Mouse (Mus musculus) embryo, embryonic 10.5 days (tissue): ENCODE measurements around the gene Rnf31.

ENCODE experiments used
- DNase-seq: peaks from one replicate; pipeline ENCODE4 v3.0.0-alpha.2; 2015; ENCODE audit warnings: low spot score

The Rnf31 gene

GRCm38 (mm10) chr14:55591331-55591891, at the start of gene Rnf31:
Gene Rnf31, plus strand, starts transcription at chr14:55591708.
- DNase-seq: peak; percentile 97

DNA sequence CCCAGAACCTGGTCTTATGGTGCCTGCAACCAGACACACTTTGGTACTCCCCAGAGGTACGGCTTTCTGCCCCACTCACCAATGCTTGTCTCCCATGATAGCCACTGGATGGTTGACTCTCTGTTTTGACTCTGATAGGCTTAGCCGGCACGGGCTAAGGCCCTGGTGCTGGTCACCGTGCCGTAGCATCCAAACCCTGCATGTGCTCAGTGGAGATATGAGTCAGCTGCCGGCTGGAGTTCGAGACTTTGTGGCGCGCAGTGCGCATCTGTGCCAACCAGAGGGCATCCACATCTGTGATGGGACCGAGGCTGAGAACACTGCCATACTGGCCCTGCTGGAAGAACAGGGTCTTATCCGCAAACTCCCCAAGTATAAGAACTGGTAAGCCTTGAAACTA, 49.2 kb upstream of the Rnf31 start:
- DNase-seq: no peak

- DNase-seq: no peak
Observed at GRCm38 (mm10) chr14:55544334-55544733, 47.2 kb upstream of the Rnf31 start.

DNA sequence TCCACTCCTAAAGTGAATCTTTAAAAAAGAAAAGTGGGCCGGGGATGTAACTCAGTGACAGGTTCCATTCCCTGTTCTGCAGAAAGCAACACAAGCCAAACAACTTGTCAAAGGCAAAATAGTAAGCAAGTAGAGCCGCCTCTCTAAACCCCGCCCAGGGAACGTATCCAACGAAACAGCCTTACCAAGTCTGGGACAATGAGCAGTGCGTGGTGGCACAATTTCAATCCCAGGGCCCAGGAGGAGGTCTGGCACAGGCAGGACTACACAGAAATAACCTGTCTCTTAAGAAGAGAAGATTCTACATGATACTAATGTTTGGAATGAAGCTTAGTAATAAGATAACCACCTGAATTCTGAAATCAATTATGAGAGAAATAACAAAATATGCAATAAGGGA, 41.3 kb upstream of the Rnf31 start:
- no peak for DNase-seq

DNA sequence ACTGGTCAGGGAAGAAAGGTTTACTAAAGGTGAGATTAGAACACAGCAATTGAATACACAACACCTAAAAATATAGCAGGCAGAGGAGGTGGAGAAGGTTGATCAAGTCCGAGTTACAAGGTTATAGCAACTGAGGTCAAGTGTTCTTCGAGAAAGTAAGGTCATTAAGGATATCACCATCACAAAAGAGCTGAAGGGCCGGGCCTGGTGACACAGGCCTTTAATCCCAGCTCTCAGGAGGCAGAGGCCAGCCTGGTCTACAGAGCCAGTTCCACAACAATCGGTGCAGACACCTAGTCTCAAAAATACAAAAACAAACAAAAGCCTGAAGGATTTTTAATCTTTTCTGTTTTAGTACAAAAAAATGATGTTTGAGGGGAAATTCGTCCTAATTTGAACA, 40.2 kb upstream of the Rnf31 start:
- DNase-seq: no peak

- DNase-seq: no peak
Observed at GRCm38 (mm10) chr14:55551794-55552193, 39.7 kb upstream of the Rnf31 start.

DNA sequence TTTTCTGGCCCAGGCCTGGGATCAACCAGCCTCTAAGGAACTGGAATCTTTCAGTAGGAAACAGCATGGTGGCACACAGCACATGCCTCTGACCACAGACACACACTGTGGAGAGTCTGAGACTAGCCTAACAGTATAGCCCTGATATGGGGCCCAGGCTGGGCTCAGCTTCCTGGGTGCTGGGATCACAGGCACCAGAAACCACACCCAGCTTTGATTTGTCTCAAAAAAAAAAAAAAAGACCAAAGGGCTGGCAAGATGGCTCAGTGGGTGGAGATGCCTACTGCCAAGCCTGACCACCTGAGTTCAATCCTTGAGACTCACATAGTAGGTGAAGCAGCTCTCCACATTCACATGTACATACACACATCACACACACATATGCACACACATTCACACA, 36.9 kb upstream of the Rnf31 start:
- no peak for DNase-seq

GRCm38 (mm10) chr14:55555788-55556187, 35.7 kb upstream of the Rnf31 start:
- no peak for DNase-seq

DNA sequence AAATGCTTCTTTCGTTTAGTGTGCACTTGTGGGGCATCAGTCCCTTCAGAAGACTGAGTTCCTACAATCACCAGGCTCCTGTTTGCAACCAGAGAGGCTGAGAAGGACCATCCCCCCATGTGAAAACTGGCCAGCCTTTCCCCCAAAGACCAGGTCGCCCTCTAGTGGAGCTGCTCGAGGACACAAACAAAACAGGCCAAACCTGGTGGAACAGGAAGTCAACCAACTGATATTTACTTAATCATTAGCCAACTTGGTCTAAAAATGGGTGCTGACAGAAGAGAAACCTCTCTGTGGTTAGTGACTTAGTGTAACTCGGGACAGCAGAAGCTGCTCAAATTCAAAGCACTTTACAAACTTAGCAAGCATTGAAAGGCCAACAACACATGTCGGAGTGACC, 34.5 kb upstream of the Rnf31 start:
- peak; percentile 83 for DNase-seq

GRCm38 (mm10) chr14:55557587-55557986, 33.9 kb upstream of the Rnf31 start:
- no peak for DNase-seq

GRCm38 (mm10) chr14:55558740-55559448, 32.6 kb upstream of the Rnf31 start:
- DNase-seq: no peak

DNA sequence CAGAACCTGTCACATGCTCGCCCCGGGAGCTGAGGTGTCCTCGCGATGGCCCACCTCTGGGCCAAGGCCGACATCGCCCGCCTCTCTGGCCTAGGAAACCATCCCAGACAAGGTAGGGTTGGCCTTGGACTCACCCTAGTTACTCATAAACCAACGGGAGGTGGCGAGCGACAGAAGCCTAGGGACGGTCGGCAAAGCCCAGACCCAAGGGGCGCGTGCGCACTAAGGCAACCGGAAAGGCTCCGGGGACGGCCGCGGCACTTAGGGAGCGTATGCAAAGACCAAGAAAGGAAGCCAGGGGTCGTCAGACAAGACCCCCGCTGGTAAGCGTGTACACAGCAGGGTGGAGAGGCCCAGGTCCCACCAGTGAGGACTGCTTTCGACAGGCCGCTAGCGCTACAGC, 31.7 kb upstream of the Rnf31 start, which contains the start of gene Dcaf11:
Gene Dcaf11, plus strand, starts transcription at position 208 of the 403 bp plus-strand sequence.
- DNase-seq: peak; percentile 96

GRCm38 (mm10) chr14:55560202-55561073, 31.1 kb upstream of the Rnf31 start, which contains the start of gene A730061H03Rik:
Gene A730061H03Rik, minus strand, starts transcription at chr14:55560406.
- DNase-seq: peak; percentile 99

GRCm38 (mm10) chr14:55561860-55562259, 29.6 kb upstream of the Rnf31 start:
- no peak for DNase-seq

- DNase-seq: no peak
Observed at GRCm38 (mm10) chr14:55563249-55563648, 28.3 kb upstream of the Rnf31 start.

DNA sequence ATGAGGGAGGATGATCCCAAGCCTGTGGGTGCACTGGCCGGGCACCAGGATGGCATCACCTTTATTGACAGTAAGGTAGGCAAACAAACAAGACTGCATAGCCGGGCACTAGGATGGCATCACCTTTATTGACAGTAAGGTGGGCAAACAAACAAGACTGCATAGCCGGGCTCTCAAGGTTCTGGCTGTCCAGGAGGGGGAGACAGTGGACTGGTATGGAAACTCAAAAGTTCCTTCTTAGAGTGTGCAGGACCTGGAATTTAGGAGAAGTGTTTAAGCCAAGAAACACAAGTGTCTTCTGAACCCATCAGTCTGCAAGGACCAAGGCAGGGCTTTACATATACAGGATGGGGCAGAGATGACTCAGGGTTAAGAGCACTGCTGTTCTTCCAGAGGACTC, 25.8 kb upstream of the Rnf31 start:
- DNase-seq: no peak

GRCm38 (mm10) chr14:55567496-55567895, 24.0 kb upstream of the Rnf31 start:
- no peak for DNase-seq

DNA sequence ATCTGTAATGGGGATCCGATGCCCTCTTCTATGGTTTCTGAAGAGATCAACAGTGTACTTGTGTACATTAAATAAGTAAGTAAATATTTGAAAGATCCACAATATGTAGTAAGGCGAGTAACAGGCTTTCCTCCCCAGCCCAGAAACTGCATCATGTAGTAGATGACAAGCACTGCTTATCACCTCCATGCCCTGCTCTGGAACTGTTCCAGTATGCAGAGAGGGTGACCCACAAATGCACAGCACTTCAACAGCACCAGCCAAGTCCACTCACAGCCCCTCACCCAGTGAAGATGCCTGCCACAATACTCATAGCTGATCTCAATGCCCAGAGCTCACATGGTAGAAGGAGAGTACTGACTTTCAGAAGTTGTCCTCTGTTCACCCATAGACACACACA, 20.9 kb upstream of the Rnf31 start:
- no peak for DNase-seq

DNA sequence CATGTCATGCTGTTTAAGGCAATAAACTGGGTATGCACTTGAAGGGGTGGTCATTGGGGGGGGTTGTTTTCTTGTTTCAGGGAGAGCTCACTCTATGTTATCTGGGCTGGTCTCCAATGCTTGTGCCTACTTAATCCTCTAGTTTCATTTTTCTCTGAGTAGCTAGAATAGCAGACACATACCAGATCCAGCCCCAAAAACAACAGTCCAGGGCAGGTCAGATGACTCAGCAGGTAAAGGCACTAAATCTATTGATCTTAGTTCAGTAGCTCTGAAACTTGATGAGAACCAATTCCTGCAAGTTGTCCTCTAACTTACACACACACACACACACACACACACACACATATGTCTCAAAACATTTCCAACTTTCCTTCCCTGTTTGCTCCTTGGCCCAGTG, 19.7 kb upstream of the Rnf31 start:
- no peak for DNase-seq

- no peak for DNase-seq
Observed at GRCm38 (mm10) chr14:55575302-55575701, 16.2 kb upstream of the Rnf31 start, which contains the start of gene Fitm1. Gene Fitm1, plus strand, starts transcription at chr14:55575617.

DNA sequence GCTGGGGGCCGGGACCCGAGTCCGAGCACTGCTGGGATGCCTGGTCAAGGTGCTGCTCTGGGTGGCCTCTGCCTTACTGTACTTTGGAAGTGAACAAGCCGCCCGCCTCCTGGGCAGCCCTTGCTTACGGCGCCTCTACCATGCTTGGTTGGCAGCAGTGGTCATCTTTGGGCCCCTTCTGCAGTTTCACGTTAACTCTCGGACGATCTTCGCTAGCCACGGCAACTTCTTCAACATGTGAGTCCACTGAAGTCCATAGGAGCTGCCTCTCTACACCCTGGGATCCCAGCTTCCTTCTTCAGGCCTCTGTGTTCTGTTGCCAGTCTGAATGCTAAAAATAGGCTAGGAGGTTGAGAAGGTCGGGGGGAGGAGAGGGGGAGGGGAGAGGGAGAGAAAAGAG, 15.8 kb upstream of the Rnf31 start:
- no peak for DNase-seq

GRCm38 (mm10) chr14:55576376-55576775, 15.1 kb upstream of the Rnf31 start:
- no peak for DNase-seq
